Mouse (Mus musculus) adrenal gland, adult 18-20 months (tissue): ENCODE measurements around the gene Ccdc121. TPM values are rescaled to one million over a fixed set of nuclear protein-coding genes. Genes with fewer than 3 reads are reported as not detected.
A peak's percentile ranks its signal among the peaks of the same experiment; 100 is the strongest.

ENCODE experiments used
- DNase-seq, 2 experiments: peaks; one replicate each; pipeline ENCODE4 v3.0.0; 2021 to 2022; ENCODE audit warnings: low spot score in 2 of 2
- long read RNA-seq, 2 experiments: library from polyadenylated mRNA; stranded (forward); transcript quantifications; one replicate each; pipeline ENCODE4 v2.0.0; 2021
- total RNA-seq, 2 experiments: library from RNA; stranded (reverse); gene quantifications; 1 replicate in 1 of 2; 2 replicates in 1 of 2; pipeline ENCODE4 v1.2.3; 2021

Gene Ccdc121
- total RNA-seq = not detected
- long read RNA-seq, experiment 1 = 0 reads
- long read RNA-seq, experiment 2 = 0 reads

DNA sequence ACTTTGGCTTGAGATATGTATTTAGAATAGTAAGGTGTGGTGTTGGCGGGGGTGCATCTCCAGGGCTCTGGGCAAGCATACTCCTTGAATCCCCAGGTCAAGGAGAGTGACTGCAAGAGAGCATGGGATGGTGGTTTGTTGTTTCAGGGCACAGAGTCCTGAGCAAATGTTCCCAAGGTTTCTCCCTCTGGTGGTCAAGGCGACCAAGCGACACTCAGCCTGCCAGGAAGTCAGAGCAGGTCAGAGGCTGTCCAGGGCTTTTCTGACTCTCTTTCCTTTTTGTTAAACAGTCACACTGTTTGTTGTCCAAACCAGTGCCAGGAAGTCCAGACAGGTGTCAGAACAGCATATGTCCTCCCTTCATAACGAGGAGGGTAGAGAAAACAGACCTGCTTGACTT, at the start of gene Ccdc121:
Gene Ccdc121, minus strand, starts transcription at position 145 of the 400 bp plus-strand sequence.
- no peak for DNase-seq

GRCm38 (mm10) chr1:181560325-181560724, 49.1 kb upstream of the Ccdc121 start:
- no peak for DNase-seq

GRCm38 (mm10) chr1:181559655-181560054, 48.4 kb upstream of the Ccdc121 start:
- DNase-seq = no peak

- DNase-seq = no peak
Measured at GRCm38 (mm10) chr1:181555475-181555874, 44.2 kb upstream of the Ccdc121 start.

DNA sequence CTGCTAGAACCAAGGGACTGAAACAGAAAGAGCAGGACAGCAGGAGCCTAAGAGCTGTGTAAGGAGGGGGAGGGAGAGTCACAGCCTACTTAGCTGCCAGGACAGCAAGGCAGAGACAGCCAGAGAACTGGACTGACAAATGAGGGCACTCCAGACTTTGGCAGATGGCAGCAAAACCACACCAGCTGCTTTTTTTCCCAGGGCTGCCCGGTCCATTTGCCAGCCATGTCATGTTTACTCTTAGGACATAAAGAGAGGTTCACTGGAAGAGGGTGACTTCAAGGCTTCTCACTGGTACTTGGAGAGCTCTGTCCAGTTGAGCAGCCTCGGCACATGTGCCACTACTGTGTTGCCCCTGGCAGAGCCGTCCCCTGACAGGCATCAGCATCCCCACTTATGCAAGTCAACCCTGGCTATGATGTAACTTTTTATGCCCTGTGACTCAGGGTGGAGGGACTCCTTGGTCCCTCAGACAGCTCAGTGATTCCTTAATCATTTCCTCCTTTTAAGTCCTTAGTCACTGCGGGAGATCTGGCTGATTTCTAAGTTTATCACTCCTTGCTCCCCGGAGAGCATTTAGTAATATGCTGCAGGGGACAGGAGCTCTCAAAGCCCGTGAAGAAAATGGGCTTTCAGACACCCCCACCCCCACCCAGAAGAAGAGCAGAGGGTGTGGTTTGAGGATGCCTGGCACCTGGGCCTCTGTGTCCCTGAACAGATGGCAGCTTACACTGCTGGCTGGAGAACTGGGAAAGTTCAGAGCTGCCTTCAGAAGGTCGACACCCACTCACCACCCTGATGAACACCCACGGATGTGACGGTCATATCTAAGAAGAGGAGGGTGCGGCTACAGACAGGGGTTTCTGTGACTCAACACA, 41.5 kb upstream of the Ccdc121 start:
- no peak for DNase-seq

- DNase-seq = no peak
Measured at GRCm38 (mm10) chr1:181550826-181551225, 39.6 kb upstream of the Ccdc121 start.

DNA sequence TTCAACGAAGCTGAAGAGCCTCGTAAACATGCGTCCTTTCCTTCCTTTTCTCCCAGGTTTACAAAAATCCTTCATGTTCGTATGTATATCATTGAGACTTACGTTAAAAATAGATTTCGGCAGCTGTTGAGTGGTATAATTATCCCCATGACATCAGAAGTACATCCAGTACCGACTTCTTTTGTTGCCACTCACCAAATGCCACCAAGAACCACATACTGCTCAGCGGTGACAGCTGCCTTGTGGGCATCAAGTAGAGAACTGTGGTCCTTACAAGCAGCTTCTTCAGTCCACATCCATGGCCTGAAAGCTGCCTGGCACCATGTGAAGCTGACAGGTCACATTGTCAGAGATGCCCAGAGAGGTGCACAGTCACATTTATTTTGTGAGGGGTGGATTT, 38.7 kb upstream of the Ccdc121 start:
- no peak for DNase-seq

DNA sequence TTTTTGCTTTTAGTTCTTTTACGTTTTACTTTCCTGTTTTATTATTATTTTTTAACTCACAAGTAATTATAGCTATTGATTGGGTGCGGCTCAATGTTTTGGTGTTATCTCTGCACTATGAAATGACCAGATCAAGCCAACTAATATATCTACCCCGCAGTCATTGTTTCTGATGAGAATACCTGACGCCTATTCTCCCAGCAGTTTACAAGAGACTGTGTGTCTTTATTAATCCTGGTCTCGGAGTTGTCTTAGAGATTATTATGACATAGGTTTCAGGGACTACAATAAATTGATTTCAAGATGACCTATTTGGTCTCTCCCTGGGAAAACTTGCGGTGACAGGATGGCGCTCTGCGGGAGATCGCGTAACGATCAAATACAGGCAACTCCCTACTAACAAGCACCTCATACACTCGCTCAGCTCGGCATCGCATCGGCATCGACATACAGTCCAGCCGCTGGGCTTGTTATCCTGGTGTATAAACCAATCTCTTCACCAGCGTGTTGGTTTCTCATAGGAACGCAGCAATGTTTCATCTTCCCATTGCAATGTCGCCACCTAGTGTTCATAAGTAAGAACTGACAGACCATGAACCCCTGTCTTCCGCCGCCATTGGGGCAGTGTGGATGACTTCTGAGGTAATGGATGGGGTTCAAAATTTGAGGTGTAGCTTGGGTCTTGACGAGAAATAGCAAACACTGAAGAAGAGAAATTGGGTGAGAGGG, 34.0 kb upstream of the Ccdc121 start:
- DNase-seq = peak in 1 of 2 experiments; percentile 53

GRCm38 (mm10) chr1:181543711-181544383, 32.6 kb upstream of the Ccdc121 start:
- DNase-seq = peak in 1 of 2 experiments; percentile 40

DNA sequence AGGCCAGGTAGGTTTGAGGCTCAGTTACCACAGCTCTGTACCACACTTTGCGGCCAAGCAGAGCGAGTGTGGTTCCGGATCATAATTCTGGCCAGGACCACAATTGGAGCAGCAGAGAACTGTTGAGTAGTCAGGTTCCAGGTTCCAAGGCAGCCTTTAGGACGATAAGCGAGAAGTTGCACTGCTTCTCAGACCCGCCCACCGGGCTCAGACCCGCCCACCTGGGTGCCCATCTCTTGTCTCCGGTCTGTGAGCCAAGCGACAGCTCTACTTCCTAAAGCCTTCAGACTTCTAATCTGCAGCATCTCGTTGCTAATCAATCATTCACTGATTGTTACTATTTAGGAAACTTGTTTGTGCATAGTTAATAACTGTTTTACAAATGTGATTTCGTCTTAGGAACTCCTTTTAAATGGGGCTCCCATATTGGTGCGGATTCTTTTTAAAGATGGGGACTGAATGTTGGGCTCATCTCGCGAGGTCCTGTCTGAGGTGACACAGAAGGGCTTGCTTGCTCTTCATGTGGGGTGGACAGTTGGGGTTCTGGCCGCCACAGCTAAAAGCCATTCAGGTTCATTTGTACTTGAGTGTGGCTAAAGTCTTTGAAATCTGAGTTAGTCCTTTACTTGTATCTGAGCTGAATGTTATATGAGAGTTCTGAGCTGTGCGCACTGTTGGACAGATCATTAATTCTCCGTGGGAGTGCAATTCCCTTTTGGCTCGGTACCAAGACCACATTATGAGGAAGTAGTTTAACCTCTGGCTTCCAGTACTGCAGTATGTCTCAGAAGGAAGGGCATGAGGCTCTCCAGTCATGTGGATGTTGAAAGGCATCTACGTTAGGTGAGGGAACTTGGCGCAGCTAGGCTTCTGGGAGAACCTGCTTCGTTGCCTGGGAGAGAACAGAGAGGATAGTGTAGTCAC, 28.9 kb upstream of the Ccdc121 start:
- DNase-seq = no peak

GRCm38 (mm10) chr1:181537627-181538525, 26.6 kb upstream of the Ccdc121 start:
- no peak for DNase-seq

DNA sequence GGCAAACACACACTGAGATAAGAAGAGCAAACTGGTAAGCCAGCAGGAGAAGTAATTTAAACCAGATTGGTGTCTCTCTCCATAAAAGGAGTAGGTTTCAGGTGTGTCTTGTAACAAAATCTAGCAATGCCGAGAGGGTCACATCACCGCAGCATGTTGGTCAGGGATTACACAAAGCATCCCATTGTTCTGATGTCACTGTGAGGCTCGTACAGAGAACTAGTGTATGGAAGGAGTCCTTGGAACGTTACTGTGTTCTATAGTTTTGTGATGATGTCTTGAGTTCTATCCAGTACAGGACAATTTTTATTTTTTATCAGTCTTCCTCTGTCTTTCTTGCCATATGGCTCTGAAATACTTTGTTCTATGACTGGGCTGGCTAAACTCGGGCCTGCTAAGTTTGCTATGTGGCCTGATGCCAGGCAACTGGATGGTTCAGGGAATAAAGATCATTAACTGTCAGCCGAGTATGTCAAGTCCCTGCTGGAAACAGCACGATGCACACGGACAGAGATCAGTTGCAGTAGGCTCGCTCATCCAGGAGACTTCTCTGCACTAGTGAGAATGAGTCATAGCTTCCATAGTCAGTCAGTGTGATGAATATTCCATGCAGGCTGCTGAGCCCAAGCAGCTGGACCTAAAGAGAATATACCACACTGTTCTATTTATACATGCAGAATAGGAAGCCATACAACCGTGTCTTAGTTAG, 24.1 kb upstream of the Ccdc121 start:
- no peak for DNase-seq

- peak; percentile 66 to 69 for DNase-seq
Measured at GRCm38 (mm10) chr1:181529368-181529767, 18.1 kb upstream of the Ccdc121 start.

GRCm38 (mm10) chr1:181525996-181526395, 14.7 kb upstream of the Ccdc121 start:
- DNase-seq = no peak

- no peak for DNase-seq
Measured at GRCm38 (mm10) chr1:181523831-181524230, 12.6 kb upstream of the Ccdc121 start.

- no peak for DNase-seq
Measured at GRCm38 (mm10) chr1:181521401-181522091, 10.3 kb upstream of the Ccdc121 start.

DNA sequence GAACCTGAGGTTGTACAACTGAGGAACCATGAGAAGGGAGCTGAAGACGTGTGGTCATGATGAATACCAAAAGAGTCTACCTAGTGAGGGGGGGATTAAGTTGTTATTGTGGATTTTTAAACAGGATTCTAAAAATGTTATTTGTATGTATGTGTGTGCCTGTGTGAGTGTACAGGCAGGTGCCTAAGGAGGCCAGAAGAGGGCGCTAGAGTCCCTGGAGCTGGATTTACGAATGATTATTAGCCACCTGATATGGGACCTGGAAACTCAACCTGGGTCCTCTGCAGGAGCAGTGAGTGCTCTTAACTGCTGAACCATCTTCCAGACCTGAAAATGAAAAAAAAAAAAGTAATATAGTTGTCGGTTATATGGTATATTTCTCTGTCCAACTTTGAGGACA, 7.9 kb upstream of the Ccdc121 start:
- DNase-seq = no peak

- no peak for DNase-seq
Measured at GRCm38 (mm10) chr1:181518046-181518445, 6.8 kb upstream of the Ccdc121 start.
